Mouse (Mus musculus): ENCODE results near the gene Actn2. TPM values are rescaled to one million over a fixed set of nuclear protein-coding genes. Genes with fewer than 3 reads are reported as not detected.

Gene Actn2
- total RNA-seq, 2 experiments from 2014 or later: 1,554 to 1,683 TPM

DNA sequence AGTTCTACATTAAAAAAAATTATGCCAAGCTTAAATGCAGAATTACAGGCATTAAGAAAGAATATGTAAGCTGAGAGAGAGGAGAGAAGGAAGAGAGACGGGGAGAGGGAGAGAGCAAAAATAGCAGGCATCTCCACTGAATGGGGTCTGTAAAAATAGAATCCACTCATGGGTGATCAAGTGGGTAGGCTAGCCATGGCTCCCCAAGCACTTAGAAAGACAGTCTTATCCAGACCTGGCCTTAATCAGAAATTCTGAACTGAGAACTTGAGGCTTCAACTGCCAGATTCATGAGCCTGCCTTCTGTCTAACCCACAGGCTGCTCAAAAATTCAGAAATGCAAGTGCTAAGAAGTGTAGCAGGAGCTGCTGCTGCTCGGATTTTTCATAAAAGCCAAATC is 20.4 kb downstream of the Actn2 start:
- DNase-seq: no peak
- intact Hi-C loops (cut with DNase I; ENCODE audit: low total_unique reads): no loop called here

- no peak for DNase-seq
- intact Hi-C loops (cut with DNase I; ENCODE audit: low total_unique reads): no loop called here
These were observed 22.5 kb downstream of the Actn2 start for GRCm38 (mm10) chr13:12318017-12318416.

DNA sequence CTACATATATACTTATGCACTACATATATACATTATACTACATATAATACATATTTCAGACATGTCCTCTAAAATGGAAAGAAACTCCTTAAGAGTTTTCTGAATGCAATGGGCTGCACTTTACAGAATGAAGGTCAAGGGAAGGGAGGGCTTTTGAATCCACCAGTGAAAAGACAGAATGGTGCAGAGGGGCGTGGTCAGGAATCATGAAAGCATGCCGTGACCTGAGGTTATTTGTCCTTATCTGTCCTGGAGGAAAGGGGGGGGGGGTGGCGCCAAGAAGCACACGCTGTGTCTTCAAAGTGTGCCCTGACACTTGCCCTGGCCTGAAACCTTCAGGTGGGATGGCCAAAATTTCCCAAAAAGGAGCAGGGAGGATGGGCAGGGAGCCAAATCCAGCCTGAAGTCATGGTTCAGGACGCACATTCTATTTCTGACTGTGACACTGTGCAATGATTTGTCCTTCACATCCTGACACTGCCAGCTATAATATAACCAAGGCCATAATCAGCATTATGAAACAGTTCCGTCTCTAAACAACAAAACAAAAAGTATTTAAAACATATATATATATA is 23.3 kb downstream of the Actn2 start:
- intact Hi-C loops (cut with DNase I; ENCODE audit: low total_unique reads): no loop called here
- DNase-seq: peak; percentile 28

DNA sequence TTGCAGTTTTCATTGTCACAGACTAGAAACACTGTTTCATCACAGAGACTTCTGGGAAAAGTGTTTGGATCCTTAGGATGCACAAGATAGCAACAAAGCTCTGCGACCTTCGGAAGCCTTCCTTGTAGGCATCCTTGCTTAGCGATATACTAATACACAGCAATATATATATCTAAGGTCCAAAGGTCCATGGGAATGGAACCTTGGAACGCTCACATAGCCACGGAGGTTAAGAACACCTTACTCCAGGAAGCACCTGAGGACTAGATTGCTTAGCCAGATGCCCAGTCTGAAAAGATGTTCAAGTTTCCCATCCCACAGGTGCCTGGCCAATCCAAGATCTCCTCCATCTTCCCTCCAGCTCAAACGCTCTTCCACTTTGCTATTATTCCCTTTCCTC is 26.4 kb downstream of the Actn2 start:
- intact Hi-C loops (cut with DNase I; ENCODE audit: low total_unique reads): no loop called here
- DNase-seq: no peak

DNA sequence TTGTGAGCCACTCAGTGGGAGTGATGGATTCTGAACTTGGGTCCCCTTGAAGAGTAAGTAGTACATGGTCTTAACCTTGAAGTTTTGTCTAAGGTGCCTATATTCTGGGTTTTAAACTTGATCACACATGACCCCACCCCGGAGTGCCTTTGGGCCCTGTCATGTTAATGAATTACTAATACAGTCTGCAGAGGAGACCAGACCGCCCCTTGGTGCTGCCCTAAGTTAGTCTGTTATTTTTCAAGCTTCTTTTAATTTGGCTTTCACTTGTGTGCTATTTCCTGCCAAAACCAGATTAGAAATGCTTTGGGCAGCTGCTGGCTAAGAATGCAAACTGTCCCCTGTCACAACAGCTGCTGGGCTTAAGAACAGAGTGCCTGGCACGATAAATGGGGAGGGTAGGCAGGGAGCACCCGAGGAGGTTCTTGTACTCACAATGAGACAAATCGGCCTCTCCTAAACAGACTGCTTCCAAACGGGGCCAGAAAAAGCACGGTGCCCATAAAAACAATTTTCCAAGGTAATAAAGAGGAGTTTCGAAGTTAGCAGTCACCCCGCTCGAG is 28.5 kb downstream of the Actn2 start:
- DNase-seq: peak; percentile 17
- intact Hi-C loops (cut with DNase I; ENCODE audit: low total_unique reads): no loop called here

- intact Hi-C loops (cut with DNase I; ENCODE audit: low total_unique reads): no loop called here
- DNase-seq: no peak
These were observed 29.2 kb downstream of the Actn2 start for GRCm38 (mm10) chr13:12311371-12311770.

DNA sequence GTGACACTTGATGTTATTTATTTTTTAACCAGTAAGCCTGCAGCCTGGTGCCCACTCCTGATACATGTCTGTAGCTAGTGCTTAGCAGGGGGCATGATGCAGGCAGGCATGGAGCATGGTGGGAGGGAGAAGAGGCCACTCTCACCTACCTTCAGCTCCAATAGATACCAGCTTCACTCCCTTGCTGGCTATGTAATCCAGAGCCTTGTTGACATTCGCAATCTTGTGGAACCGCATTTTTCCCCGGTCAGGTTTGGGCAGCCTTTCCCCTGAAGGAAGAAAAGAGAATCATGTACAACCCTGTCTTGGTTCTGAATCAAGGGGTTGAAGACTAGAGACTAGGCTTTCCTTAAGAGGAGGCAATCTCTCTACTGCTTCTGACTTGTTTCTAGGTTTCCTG is 31.1 kb downstream of the Actn2 start:
- intact Hi-C loops (cut with DNase I; ENCODE audit: low total_unique reads): no loop called here
- DNase-seq: no peak

DNA sequence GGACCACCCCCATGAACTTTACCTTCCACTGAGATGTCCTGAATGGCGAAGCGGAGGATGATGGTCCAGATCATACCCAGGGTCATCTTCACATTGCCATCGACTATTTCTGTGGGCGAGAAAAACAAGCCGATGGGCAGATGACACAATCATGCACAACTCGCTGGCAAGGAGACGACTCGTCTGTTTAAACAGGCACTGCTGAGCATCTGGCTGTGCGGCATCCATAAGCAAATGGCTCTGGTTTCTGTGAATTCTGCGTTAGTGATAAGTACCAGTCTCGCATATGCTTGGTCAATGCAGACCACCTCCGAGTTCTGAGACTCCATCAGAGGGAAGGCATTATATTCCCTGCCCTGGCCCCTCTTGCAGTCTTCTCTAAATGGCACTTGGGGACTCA is 31.7 kb downstream of the Actn2 start:
- intact Hi-C loops (cut with DNase I; ENCODE audit: low total_unique reads): no loop called here
- no peak for DNase-seq

- DNase-seq: no peak
- intact Hi-C loops (cut with DNase I; ENCODE audit: low total_unique reads): no loop called here
These were observed 32.1 kb downstream of the Actn2 start for GRCm38 (mm10) chr13:12308473-12308872.

DNA sequence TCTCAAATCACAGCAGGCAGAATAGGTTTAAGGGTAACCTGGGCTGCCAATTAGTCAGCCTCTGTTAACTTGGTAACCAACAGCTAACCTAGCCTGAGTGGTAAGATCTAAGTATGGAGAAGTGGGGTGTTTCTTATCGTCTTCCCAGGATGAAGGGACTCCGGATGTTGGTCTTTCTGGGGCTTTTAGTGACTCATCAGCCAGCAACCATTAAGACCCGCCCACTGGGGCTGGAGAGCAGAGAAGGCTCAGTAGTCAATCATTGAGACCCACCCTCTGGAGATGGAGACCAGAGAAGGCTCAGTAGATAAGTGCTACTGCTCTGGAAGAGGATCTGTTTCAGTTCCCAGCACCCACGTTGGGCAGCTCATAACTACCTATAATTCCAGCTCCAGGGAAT is 33.3 kb downstream of the Actn2 start:
- intact Hi-C loops (cut with DNase I; ENCODE audit: low total_unique reads): no loop called here
- DNase-seq: no peak

GRCm38 (mm10) chr13:12305540-12305939 is 35.0 kb downstream of the Actn2 start:
- DNase-seq: no peak
- intact Hi-C loops (cut with DNase I; ENCODE audit: low total_unique reads): no loop called here

DNA sequence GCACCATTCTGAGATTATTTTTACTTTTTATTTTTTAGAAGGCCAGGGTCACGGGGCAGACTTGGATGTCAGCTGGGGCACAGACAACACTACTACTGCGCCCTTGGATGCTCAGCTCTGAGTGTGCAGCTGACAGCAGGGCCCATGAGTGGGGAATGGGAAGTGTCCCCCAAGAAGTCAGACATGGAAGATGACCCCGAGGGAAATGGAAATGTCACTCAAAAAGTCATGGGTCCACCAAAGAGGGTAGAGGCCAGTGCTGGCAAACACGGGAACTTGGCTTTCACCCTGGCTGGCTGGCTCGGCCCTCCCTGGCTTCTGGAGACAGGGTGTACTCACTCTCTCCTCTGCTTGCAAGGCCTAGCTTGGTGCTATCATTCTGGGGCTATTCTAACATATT is 35.6 kb downstream of the Actn2 start:
- intact Hi-C loops (cut with DNase I; ENCODE audit: low total_unique reads): no loop called here
- no peak for DNase-seq

DNA sequence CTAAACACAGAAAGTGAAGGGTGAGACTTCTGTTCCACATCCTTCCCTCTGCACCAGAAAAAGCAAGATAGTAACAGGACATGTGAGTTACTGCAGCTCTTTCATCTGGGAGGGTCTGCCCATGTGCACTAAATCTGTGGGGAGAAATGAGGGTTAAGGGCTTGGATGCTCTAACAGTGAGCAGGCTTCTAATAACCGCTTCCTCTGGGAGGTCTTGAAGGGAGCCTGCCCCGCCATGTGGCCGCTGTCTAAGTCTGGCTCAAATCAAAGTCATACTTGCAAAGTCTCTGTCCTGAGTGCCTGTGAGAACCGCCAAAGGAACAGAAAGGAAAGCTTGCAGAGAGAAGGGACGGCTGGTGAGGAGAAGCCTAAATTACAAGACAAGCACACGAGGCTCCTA is 42.8 kb downstream of the Actn2 start:
- no peak for DNase-seq
- intact Hi-C loops (cut with DNase I; ENCODE audit: low total_unique reads): loop anchor here (5.0 kb wide), 1 partner anchor 95 kb away; no protein-coding TSS in a partner anchor

- DNase-seq: no peak
- intact Hi-C loops (cut with DNase I; ENCODE audit: low total_unique reads): loop anchor here (5.0 kb wide), 1 partner anchor 96 kb away; no protein-coding TSS in a partner anchor
These were observed 43.9 kb downstream of the Actn2 start for GRCm38 (mm10) chr13:12296701-12297100.

DNA sequence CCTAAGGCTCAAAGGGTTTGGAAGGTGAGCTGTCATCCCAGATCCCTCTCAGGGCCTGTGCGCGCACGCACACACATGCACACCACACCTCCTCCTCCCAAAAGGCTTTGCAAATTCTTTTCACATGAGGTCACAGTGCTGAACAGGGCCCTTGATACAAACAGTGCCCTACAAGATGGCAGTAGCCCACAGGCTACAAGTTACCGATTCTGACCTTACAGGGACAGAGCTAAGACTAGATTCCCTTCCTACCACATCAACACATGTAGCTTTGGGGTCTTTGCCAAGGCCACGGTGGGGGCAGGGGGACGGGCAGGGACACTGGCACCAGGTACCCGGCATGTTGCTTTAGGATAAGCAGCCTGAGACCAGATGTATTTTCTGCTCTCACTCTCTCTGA is 46.8 kb downstream of the Actn2 start:
- intact Hi-C loops (cut with DNase I; ENCODE audit: low total_unique reads): loop anchor here (1.0 kb wide), 1 partner anchor 49 kb away; no protein-coding TSS in a partner anchor
- no peak for DNase-seq

- DNase-seq: no peak
- intact Hi-C loops (cut with DNase I; ENCODE audit: low total_unique reads): no loop called here
These were observed 49.9 kb downstream of the Actn2 start for GRCm38 (mm10) chr13:12290700-12291099.

DNA sequence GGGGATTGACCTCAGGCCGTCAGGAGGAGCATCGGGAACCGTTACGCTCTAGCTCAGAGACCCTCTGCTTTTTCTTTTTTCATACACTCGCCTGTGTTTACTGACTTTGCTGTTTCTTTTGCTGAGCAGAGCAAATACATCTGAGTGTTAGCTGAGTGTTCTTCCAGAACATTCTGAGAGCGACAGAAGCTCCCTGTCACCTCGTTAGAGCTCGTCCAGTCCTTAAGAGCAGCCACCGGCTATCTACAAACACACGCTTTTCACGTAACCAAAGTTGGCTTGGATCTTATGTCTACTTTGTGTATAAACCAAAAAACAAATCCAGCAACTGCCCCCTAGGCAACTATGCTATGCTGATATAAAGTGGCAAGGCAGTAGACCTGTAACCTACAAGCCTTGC is 56.0 kb downstream of the Actn2 start:
- no peak for DNase-seq
- intact Hi-C loops (cut with DNase I; ENCODE audit: low total_unique reads): no loop called here

- intact Hi-C loops (cut with DNase I; ENCODE audit: low total_unique reads): no loop called here
- peak; percentile 29 for DNase-seq
These were observed 56.7 kb downstream of the Actn2 start for GRCm38 (mm10) chr13:12283826-12284225.

DNA sequence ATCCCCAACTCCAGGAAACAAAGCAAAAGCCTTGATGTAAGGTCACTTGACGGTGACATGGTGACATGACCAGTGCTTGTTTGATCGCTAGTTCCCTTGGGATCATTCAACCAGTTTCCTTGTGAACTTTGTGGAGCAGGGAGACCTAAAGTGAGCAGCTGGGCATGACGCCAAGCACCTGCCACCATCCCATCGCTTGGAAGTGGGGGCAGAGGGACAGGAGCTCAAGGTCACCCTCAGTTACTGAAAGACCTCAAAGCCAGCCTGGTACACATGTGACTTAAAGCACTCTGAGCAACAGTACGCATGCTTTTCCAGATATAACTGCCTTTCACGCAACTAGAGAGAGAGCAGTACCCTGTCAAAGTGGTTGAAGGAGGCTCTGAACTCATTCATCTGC is 65.8 kb downstream of the Actn2 start:
- no peak for DNase-seq
- intact Hi-C loops (cut with DNase I; ENCODE audit: low total_unique reads): loop anchor here (5.0 kb wide), 1 partner anchor 62 kb away; no protein-coding TSS in a partner anchor

DNA sequence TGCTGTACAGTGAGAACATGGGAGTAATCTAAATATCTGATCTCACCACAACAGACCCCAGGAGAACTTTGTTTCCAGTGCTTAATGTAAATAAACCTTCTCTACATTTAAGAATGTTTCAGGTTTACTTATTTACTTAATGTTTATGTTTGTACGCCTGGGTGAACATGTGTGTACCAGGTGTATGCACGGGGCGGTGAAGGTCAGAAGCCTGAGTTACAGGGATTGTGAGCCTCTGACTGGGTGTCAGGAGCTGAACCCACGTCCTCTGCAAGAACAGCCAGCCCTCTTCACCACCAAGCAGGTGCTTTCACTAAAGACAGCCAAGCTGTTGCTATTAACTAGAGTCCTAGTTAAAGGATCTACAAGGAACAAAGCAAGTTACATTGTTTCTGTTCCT is 66.3 kb downstream of the Actn2 start:
- DNase-seq: no peak
- intact Hi-C loops (cut with DNase I; ENCODE audit: low total_unique reads): loop anchor here (5.0 kb wide), 1 partner anchor 62 kb away; no protein-coding TSS in a partner anchor

- no peak for DNase-seq
- intact Hi-C loops (cut with DNase I; ENCODE audit: low total_unique reads): loop anchor here (5.0 kb wide), 1 partner anchor 61 kb away; no protein-coding TSS in a partner anchor
These were observed 67.6 kb downstream of the Actn2 start for GRCm38 (mm10) chr13:12272953-12273352.

DNA sequence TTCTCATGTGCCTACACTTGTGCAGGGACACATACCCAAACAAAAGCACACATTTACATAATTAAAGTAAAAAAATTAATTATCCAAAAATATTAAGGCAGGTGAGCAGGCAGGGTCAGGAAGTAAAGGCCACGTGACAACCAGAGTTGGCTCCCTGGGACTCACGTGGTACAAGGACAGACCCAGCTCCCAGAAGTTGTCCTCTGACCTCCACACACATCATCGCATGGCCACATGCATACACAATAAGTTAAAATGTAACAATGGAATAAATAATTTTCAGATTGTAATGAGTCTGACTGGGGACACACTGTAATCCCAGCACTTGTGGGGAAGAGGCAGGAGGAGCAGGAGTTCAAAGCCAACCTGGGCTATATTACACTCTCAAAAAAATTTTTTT is 72.6 kb downstream of the Actn2 start:
- DNase-seq: no peak
- intact Hi-C loops (cut with DNase I; ENCODE audit: low total_unique reads): no loop called here

Measured in gastrocnemius, postnatal 14 days (tissue).